Mouse (Mus musculus) heart, postnatal 14 days (tissue): ENCODE measurements around the gene Palld. TPM values are rescaled to one million over a fixed set of nuclear protein-coding genes. Genes with fewer than 3 reads are reported as not detected.

ENCODE experiments used
- DNase-seq, 2 experiments: peaks; one replicate each; pipeline ENCODE4 v3.0.0; 2021 to 2022
- intact Hi-C: fragments of 180-260 bp; cut with DNase I; formaldehyde crosslinking; loops from one replicate; pipeline ENCODE4 v1.15.1; 2025
- total RNA-seq, 2 experiments: library from RNA; stranded (reverse); gene quantifications; 2 replicates each; pipeline ENCODE4 v1.2.3; 2021

Palld gene
- total RNA-seq, 2 experiments from 2014 or later = 263 to 269 TPM

- DNase-seq = no peak
- intact Hi-C loops = loop anchor here (5.0 kb wide), 1 partner anchor 141 kb away; no protein-coding TSS in a partner anchor
Observed at GRCm38 (mm10) chr8:61611077-61611476, 291.4 kb downstream of the Palld start.

GRCm38 (mm10) chr8:61610546-61610945, 291.9 kb downstream of the Palld start:
- peak in 1 of 2 experiments; percentile 46 for DNase-seq
- intact Hi-C loops = loop anchor here (5.0 kb wide), 1 partner anchor 142 kb away; no protein-coding TSS in a partner anchor

GRCm38 (mm10) chr8:61607463-61607813, 295.1 kb downstream of the Palld start:
- intact Hi-C loops = loop anchor here (5.0 kb wide), 1 partner anchor 90 kb away; no protein-coding TSS in a partner anchor

GRCm38 (mm10) chr8:61606795-61607462, 295.6 kb downstream of the Palld start:
- DNase-seq = peak; percentile 62 to 66
- intact Hi-C loops = loop anchor here (5.0 kb wide), 1 partner anchor 90 kb away; no protein-coding TSS in a partner anchor

More at GRCm38 (mm10) chr8:61607463-61607813, 295.1 kb downstream of the Palld start:
- no peak for DNase-seq

GRCm38 (mm10) chr8:61604871-61605270, 297.6 kb downstream of the Palld start:
- intact Hi-C loops = loop anchor here (5.0 kb wide), 1 partner anchor 92 kb away; no protein-coding TSS in a partner anchor
- DNase-seq = no peak

GRCm38 (mm10) chr8:61596889-61597288, 305.6 kb downstream of the Palld start:
- intact Hi-C loops = no loop called here
- no peak for DNase-seq

GRCm38 (mm10) chr8:61591446-61591845, 311.0 kb downstream of the Palld start:
- no peak for DNase-seq
- intact Hi-C loops = no loop called here

GRCm38 (mm10) chr8:61590551-61591431, 311.7 kb downstream of the Palld start:
- intact Hi-C loops = no loop called here
- DNase-seq = peak; percentile 83 to 89

- intact Hi-C loops = loop anchor here (5.0 kb wide), 1 partner anchor 57 kb away; no protein-coding TSS in a partner anchor
Observed at GRCm38 (mm10) chr8:61589972-61590391, 312.5 kb downstream of the Palld start.

GRCm38 (mm10) chr8:61588336-61588735, 314.2 kb downstream of the Palld start:
- DNase-seq = no peak
- intact Hi-C loops = loop anchor here (5.0 kb wide), 1 partner anchor 59 kb away; no protein-coding TSS in a partner anchor

More at GRCm38 (mm10) chr8:61589972-61590391, 312.5 kb downstream of the Palld start:
- peak in 1 of 2 experiments; percentile 50 for DNase-seq

- no peak for DNase-seq
- intact Hi-C loops = loop anchor here (5.0 kb wide), 1 partner anchor 60 kb away; no protein-coding TSS in a partner anchor
Observed at GRCm38 (mm10) chr8:61587731-61588130, 314.8 kb downstream of the Palld start.

- no peak for DNase-seq
- intact Hi-C loops = loop anchor here (5.0 kb wide), 1 partner anchor 61 kb away; no protein-coding TSS in a partner anchor
Observed at GRCm38 (mm10) chr8:61586529-61586928, 316.0 kb downstream of the Palld start.

GRCm38 (mm10) chr8:61585746-61586145, 316.7 kb downstream of the Palld start:
- intact Hi-C loops = loop anchor here (5.0 kb wide), 1 partner anchor 62 kb away; no protein-coding TSS in a partner anchor
- no peak for DNase-seq

- intact Hi-C loops = loop anchor here (5.0 kb wide), 1 partner anchor 62 kb away; no protein-coding TSS in a partner anchor
- DNase-seq = no peak
Observed at GRCm38 (mm10) chr8:61584714-61585383, 317.6 kb downstream of the Palld start.

GRCm38 (mm10) chr8:61582547-61582946, 319.9 kb downstream of the Palld start:
- intact Hi-C loops = no loop called here
- no peak for DNase-seq

GRCm38 (mm10) chr8:61581259-61581658, 321.2 kb downstream of the Palld start:
- intact Hi-C loops = no loop called here
- DNase-seq = no peak

GRCm38 (mm10) chr8:61579831-61580230, 322.7 kb downstream of the Palld start:
- intact Hi-C loops = no loop called here

GRCm38 (mm10) chr8:61578754-61579153, 323.7 kb downstream of the Palld start:
- intact Hi-C loops = no loop called here
- no peak for DNase-seq

More at GRCm38 (mm10) chr8:61579831-61580230, 322.7 kb downstream of the Palld start:
- DNase-seq = no peak

- intact Hi-C loops = no loop called here
Observed at GRCm38 (mm10) chr8:61575096-61575653, 327.3 kb downstream of the Palld start.

GRCm38 (mm10) chr8:61574526-61574925, 328.0 kb downstream of the Palld start:
- intact Hi-C loops = no loop called here

More at GRCm38 (mm10) chr8:61575096-61575653, 327.3 kb downstream of the Palld start:
- DNase-seq = no peak

More at GRCm38 (mm10) chr8:61574526-61574925, 328.0 kb downstream of the Palld start:
- DNase-seq = no peak
